In the genomic region with DNA sequence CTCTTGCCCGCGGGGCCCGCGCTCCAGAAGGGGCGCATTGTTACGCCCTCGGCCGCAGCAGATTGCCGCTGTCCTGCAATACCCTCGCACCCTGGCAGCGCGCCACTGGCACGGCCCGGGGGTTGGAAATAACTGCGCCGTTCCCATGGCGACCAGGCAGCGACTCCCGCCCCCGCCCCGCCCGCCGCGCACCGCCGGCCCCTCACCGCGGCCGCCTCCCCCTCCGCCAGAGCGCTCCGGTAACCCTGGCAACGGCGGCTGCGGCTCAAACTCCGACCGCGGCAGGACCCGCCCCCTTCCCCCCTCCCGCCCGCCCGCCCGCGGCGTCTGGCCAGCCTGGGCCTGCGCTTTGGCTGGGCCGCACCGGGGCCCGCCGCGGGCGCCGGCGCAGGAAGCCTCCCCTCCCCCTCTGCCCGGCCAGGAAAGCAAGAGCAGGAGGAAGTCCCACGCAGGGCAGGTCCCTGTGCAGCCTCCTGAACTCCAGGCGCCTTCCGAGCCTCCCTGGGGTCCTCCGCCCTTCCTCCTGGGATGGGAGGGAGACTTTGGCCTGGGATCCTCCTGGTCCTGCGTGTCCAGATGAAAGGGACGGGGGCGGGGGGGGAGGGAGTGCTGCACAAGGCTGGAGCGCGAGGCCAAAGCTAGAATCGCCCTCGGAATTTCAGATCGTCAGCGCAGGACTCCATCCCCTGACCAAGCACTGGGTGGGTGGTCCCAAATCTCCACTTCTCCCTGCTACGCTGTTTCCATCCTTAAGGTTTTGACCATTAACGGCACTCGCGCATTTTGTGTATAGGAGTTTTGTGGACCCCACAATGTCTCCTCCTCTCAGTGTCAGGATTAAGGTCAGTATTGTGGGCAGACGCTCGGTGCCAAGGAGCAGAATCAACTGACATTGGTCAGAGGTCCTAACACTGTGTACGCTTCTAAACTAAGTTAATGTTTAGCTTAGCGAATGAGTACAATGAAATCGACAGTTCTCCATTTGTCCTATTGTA, we compare ENCODE assay signal across 8 mouse cellular contexts. TPM values are rescaled to one million over a fixed set of nuclear protein-coding genes. Genes with fewer than 3 reads are reported as not detected.
DNase-seq lines count a peak whose midpoint lies in the region; ATAC-seq and TF ChIP-seq lines count a peak whose summit lies in the region.

No protein-coding gene starts in this region.

- no peaks in the 10 kb centered on the region for H3K27me3 ChIP-seq in C2C12 (ENCODE audit: control insufficient read depth, insufficient read depth, insufficient read length)
- H3K27me3 ChIP-seq in forebrain, embryonic 10.5 days (ENCODE audit: poor library complexity, severe bottlenecking), result peaks cover 37% of the 10 kb centered on the region
- H3K27me3 ChIP-seq in heart, embryonic 15.5 days, result no peaks in the 10 kb centered on the region
- H3K27me3 ChIP-seq in liver, embryonic 16.5 days (ENCODE audit: control insufficient read depth, insufficient read depth, low read depth, low read length), result peaks cover 20% of the 10 kb centered on the region
- H3K27me3 ChIP-seq in neural tube, embryonic 12.5 days (replicated peaks), result no peaks in the 10 kb centered on the region
- no peaks in the 10 kb centered on the region for H3K27me3 ChIP-seq in stomach, postnatal 0 days (ENCODE audit: control insufficient read depth, insufficient read depth, low read length)

- H3K9me3 ChIP-seq in forebrain, embryonic 10.5 days, result no peaks in the 10 kb centered on the region
- H3K9me3 ChIP-seq in heart, embryonic 15.5 days (replicated peaks), result no peaks in the 10 kb centered on the region
- no peaks in the 10 kb centered on the region for H3K9me3 ChIP-seq in liver, embryonic 16.5 days (replicated peaks; ENCODE audit: control insufficient read depth, low read length)
- H3K9me3 ChIP-seq in neural tube, embryonic 12.5 days, result no peaks in the 10 kb centered on the region
- no peaks in the 10 kb centered on the region for H3K9me3 ChIP-seq in stomach, postnatal 0 days (ENCODE audit: control insufficient read depth, low read length)

- H3K27ac ChIP-seq in forebrain, embryonic 10.5 days, result peak overlapping the region; percentile 92
- H3K27ac ChIP-seq in heart, embryonic 15.5 days, result peak overlapping the region; percentile 93
- H3K27ac ChIP-seq in liver, embryonic 16.5 days (ENCODE audit: low read length), result peak overlapping the region; percentile 85
- H3K27ac ChIP-seq in neural tube, embryonic 12.5 days, result peak overlapping the region; percentile 95
- H3K27ac ChIP-seq in stomach, postnatal 0 days (replicated peaks), result peak overlapping the region; percentile 93

- no peaks in the 10 kb centered on the region for H3K79me2 ChIP-seq in C2C12 (ENCODE audit: control insufficient read depth, insufficient read depth)

- H3K4me3 ChIP-seq in C2C12 (ENCODE audit: insufficient read depth, poor library complexity, severe bottlenecking), result peak overlapping the region; percentile 21
- H3K4me3 ChIP-seq in forebrain, embryonic 10.5 days, result peak overlapping the region; percentile 56
- peak overlapping the region; percentile 55 for H3K4me3 ChIP-seq in heart, embryonic 15.5 days
- peak overlapping the region; percentile 61 for H3K4me3 ChIP-seq in liver, embryonic 16.5 days (ENCODE audit: low read depth, low read length)
- H3K4me3 ChIP-seq in neural tube, embryonic 12.5 days, result peak overlapping the region; percentile 40
- H3K4me3 ChIP-seq in stomach, postnatal 0 days (ENCODE audit: low read depth, low read length), result peak overlapping the region; percentile 50

- H3K4me1 ChIP-seq in forebrain, embryonic 10.5 days, result peaks cover 80% of the 10 kb centered on the region
- H3K4me1 ChIP-seq in heart, embryonic 15.5 days (replicated peaks), result peaks cover 49% of the 10 kb centered on the region
- peaks cover 24% of the 10 kb centered on the region for H3K4me1 ChIP-seq in liver, embryonic 16.5 days (ENCODE audit: control insufficient read depth, low read depth, low read length)
- H3K4me1 ChIP-seq in neural tube, embryonic 12.5 days, result peaks cover 58% of the 10 kb centered on the region
- H3K4me1 ChIP-seq in stomach, postnatal 0 days (replicated peaks; ENCODE audit: control insufficient read depth, insufficient read depth), result peaks cover 14% of the 10 kb centered on the region

- WGBS in forebrain, embryonic 10.5 days, result under 1% methylated on average over 65 of the region's 77 CpGs
- 1% methylated on average over 65 of the region's 77 CpGs for WGBS in heart, embryonic 15.5 days
- 3% methylated on average over 51 of the region's 77 CpGs for WGBS in liver, embryonic 16.5 days (ENCODE audit: insufficient replicate concordance)
- WGBS in neural tube, embryonic 12.5 days, result under 1% methylated on average over 56 of the region's 77 CpGs
- 1% methylated on average over 49 of the region's 77 CpGs for WGBS in stomach, postnatal 0 days

- H3K4me2 ChIP-seq in heart, embryonic 15.5 days, result peak overlapping the region; percentile 87
- H3K4me2 ChIP-seq in liver, embryonic 16.5 days (ENCODE audit: low read depth, low read length), result peak overlapping the region; percentile 83
- H3K4me2 ChIP-seq in neural tube, embryonic 12.5 days (replicated peaks), result peak overlapping the region; percentile 69
- H3K4me2 ChIP-seq in stomach, postnatal 0 days (replicated peaks; ENCODE audit: low read depth), result peak overlapping the region; percentile 77

- H3K79me3 ChIP-seq in C2C12 (ENCODE audit: low read depth), result no peaks in the 10 kb centered on the region

- peak overlapping the region; percentile 66 for H3ac ChIP-seq in C2C12 (ENCODE audit: control insufficient read depth, insufficient read length, low read depth)

- ATAC-seq in heart, embryonic 15.5 days (replicated peaks; ENCODE audit: insufficient number of reproducible peaks, insufficient read depth, low FRiP score, low read depth), result peak; percentile 93
- ATAC-seq in liver, embryonic 16.5 days (ENCODE audit: low read depth), result peak; percentile 89
- peak; percentile 94 for ATAC-seq in neural tube, embryonic 12.5 days (ENCODE audit: low FRiP score, low read depth)
- peak; percentile 93 for ATAC-seq in stomach, postnatal 0 days (ENCODE audit: low FRiP score, low TSS enrichment)

- no peak for TF ChIP-seq EP300 in stomach, postnatal 0 days (optimal IDR thresholded peaks at IDR 0.05)

- no peaks in the 10 kb centered on the region for H3K36me3 ChIP-seq in C2C12 (ENCODE audit: control insufficient read depth, insufficient read depth)
- no peaks in the 10 kb centered on the region for H3K36me3 ChIP-seq in forebrain, embryonic 10.5 days (replicated peaks)
- no peaks in the 10 kb centered on the region for H3K36me3 ChIP-seq in heart, embryonic 15.5 days
- H3K36me3 ChIP-seq in liver, embryonic 16.5 days (ENCODE audit: control insufficient read depth, insufficient read depth), result no peaks in the 10 kb centered on the region
- H3K36me3 ChIP-seq in neural tube, embryonic 12.5 days, result no peaks in the 10 kb centered on the region
- no peaks in the 10 kb centered on the region for H3K36me3 ChIP-seq in stomach, postnatal 0 days (ENCODE audit: control insufficient read depth, insufficient read depth, low read length)

- peak; percentile 93 for DNase-seq in brain, adult 2 months (ENCODE audit: low read depth, low spot score)
- DNase-seq in forebrain, embryonic 10.5 days (ENCODE audit: extremely low spot score, low spot score), result peak; percentile 96
- DNase-seq in kidney, postnatal 25 days, result peak; percentile 98 to 99
- DNase-seq in stomach, postnatal 0 days (ENCODE audit: low spot score), result peak; percentile 96

- no peak for TF ChIP-seq CTCF in C2C12 (IDR thresholded peaks at IDR 0.05; ENCODE audit: control insufficient read depth, insufficient read depth, insufficient read length)
- no peak for TF ChIP-seq CTCF in stomach, postnatal 0 days (IDR thresholded peaks at IDR 0.05; ENCODE audit: low read depth)

- H3K9ac ChIP-seq in heart, embryonic 15.5 days, result peak overlapping the region; percentile 70
- H3K9ac ChIP-seq in liver, embryonic 16.5 days (ENCODE audit: low read depth, low read length), result peak overlapping the region; percentile 54
- H3K9ac ChIP-seq in neural tube, embryonic 12.5 days, result peak overlapping the region; percentile 65
- H3K9ac ChIP-seq in stomach, postnatal 0 days (ENCODE audit: low read length), result peak overlapping the region; percentile 66

TF ChIP-seq in C2C12, 6 proteins besides CTCF, POLR2A, EP300 and RAD21:
- TF ChIP-seq CEBPB (IDR thresholded peaks at IDR 0.05; ENCODE audit: low read depth) (peak; percentile 16), MAX (IDR thresholded peaks at IDR 0.05) (no peak)

RNA-seq across cellular contexts. Expression of gene Ier5, which starts 15.9 kb away (rescaled TPM):
- polyA plus RNA-seq in C2C12 (2012; fragmentation: generic; extraction: Trizol), result 24.4 TPM
- 3.6 and 4.1 TPM in 2 replicates for polyA plus RNA-seq in forebrain, embryonic 10.5 days (2016; fragmentation: Nextera tagmentation; extraction: Ambion mirVana)
- polyA plus RNA-seq in heart, embryonic 15.5 days (2015; fragmentation: Nextera tagmentation; extraction: Ambion mirVana), result 5.0 and 5.5 TPM in 2 replicates
- polyA plus RNA-seq in liver, embryonic 16.5 days (2015; fragmentation: Nextera tagmentation; extraction: Ambion mirVana), result 1.3 and 1.6 TPM in 2 replicates
- 18.9 and 23.2 TPM in 2 replicates for polyA plus RNA-seq in neural tube, embryonic 12.5 days (2016; fragmentation: Nextera tagmentation; extraction: Ambion mirVana)
- 7.3 and 11.2 TPM in 2 replicates for polyA plus RNA-seq in stomach, postnatal 0 days (2015; fragmentation: Nextera tagmentation; extraction: Ambion mirVana)

Comparison
In these comparisons a context has a peak if more than half of its experiments do, and no peak if none do; other contexts are left out.
1. Peak in every context shown above with its lines: DNase-seq, ATAC-seq, H3K4me3 ChIP-seq and H3K27ac ChIP-seq.